Mouse (Mus musculus) brain, embryonic 14.5 days (tissue): Measurements from ENCODE around the gene Ptprn.

ENCODE experiments used
- CTCF ChIP-seq: fragments of 200-500 bp; IDR thresholded peaks from 2 replicates; pipeline ENCODE4 v1.5.1; 2012; ENCODE audit warnings: inconsistent platforms, mild to moderate bottlenecking, moderate library complexity, borderline replicate concordance; ENCODE audit not compliant: insufficient read depth, insufficient read length; ENCODE audit errors: extremely low read depth
- POLR2A ChIP-seq: fragments of 200-500 bp; IDR thresholded peaks from 2 replicates; pipeline ENCODE4 v1.6.1; 2012; ENCODE audit warnings: mild to moderate bottlenecking, inconsistent platforms, borderline replicate concordance; ENCODE audit not compliant: poor library complexity, insufficient read depth, insufficient read length, severe bottlenecking; ENCODE audit errors: extremely low read depth

DNA sequence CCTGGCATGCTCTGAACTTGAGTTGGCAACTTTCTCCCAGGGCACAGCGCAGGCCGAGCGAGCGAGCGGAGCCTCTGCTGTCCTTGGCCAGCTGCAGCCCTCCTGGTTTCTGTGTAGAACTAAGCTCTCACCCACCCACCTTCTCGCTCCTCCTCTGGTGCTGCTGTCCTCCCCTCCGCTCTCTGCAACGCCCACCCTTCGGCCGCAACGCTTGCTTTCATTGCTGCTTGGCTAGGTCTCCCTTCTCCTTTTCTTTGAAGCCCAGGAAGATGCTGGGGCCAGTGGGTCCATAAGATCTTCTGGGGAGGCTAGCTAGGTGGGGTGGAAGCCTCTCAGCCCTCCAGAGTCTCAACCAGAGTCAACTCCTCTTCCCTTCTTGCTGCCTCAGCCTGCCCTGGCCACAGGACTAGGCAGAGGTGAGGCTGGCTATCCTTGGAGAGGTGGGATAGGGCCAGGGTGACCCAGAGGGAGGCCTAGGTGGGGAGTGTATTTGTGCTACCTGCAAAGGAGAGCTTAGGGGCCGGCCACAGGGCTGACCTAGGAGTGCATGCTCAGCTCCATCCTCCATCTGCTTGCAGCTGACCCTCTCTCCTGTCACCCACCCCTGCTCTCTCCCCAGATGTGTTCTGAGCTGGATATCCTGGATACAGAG lies 20.0 kb downstream of the Ptprn start:
- TF ChIP-seq CTCF (no peak), POLR2A (no peak)
